ENCODE assay signal across 8 mouse cellular contexts in genomic region chr17:29081618-29082381, GRCm38 (mm10). TPM values are rescaled to one million over a fixed set of nuclear protein-coding genes. Genes with fewer than 3 reads are reported as not detected.
DNase-seq lines count a peak whose midpoint lies in the region; ATAC-seq lines count a peak whose summit lies in the region.

No protein-coding gene starts in this region.

- ATAC-seq in heart, embryonic 13.5 days (ENCODE audit: extremely low read depth, insufficient number of reproducible peaks, low FRiP score, low TSS enrichment), result no peak
- ATAC-seq in limb, embryonic 12.5 days (ENCODE audit: insufficient number of reproducible peaks, insufficient read depth, low FRiP score, low TSS enrichment, low read depth), result no peak
- ATAC-seq in neural tube, embryonic 13.5 days (ENCODE audit: low read depth), result peak; percentile 24; the same call in 1 of the 2 replicates

- peaks cover 29% of the 10 kb centered on the region for H3K27me3 ChIP-seq in heart, embryonic 13.5 days (replicated peaks)
- H3K27me3 ChIP-seq in erythroblast, embryonic 14.5 days (ENCODE audit: control insufficient read depth), result peaks cover 57% of the 10 kb centered on the region
- H3K27me3 ChIP-seq in limb, embryonic 12.5 days, result peaks cover 44% of the 10 kb centered on the region
- H3K27me3 ChIP-seq in neural tube, embryonic 13.5 days, result peaks cover 20% of the 10 kb centered on the region

- H3K36me3 ChIP-seq in heart, embryonic 13.5 days, result no peaks in the 10 kb centered on the region
- H3K36me3 ChIP-seq in erythroblast, embryonic 14.5 days (ENCODE audit: control insufficient read depth), result no peaks in the 10 kb centered on the region
- no peaks in the 10 kb centered on the region for H3K36me3 ChIP-seq in limb, embryonic 12.5 days
- H3K36me3 ChIP-seq in neural tube, embryonic 13.5 days, result no peaks in the 10 kb centered on the region

- WGBS in heart, embryonic 13.5 days, result 21% methylated on average over 21 of the region's 21 CpGs
- WGBS in limb, embryonic 12.5 days, result 4% methylated on average over 21 of the region's 21 CpGs
- 4% methylated on average over 21 of the region's 21 CpGs for WGBS in neural tube, embryonic 13.5 days

- intact Hi-C loops in heart, postnatal 10 days (cut with DNase I), result no loop called here

- peaks cover 41% of the 10 kb centered on the region for H3K4me1 ChIP-seq in heart, embryonic 13.5 days
- peaks cover 22% of the 10 kb centered on the region for H3K4me1 ChIP-seq in erythroblast, embryonic 14.5 days (ENCODE audit: control insufficient read depth)
- H3K4me1 ChIP-seq in limb, embryonic 12.5 days (replicated peaks), result peaks cover 24% of the 10 kb centered on the region
- peaks cover 36% of the 10 kb centered on the region for H3K4me1 ChIP-seq in neural tube, embryonic 13.5 days (replicated peaks)

- peak overlapping the region; percentile 63 for H3K9ac ChIP-seq in heart, embryonic 13.5 days
- no peak overlapping the region for H3K9ac ChIP-seq in limb, embryonic 12.5 days (replicated peaks)
- peak overlapping the region; percentile 60 for H3K9ac ChIP-seq in neural tube, embryonic 13.5 days

- H3K27ac ChIP-seq in heart, embryonic 13.5 days (replicated peaks), result no peak overlapping the region
- H3K27ac ChIP-seq in limb, embryonic 12.5 days, result no peak overlapping the region
- 0 out of 2 replicates have a peak overlapping the region, but pooled peaks have one; percentile 23 for H3K27ac ChIP-seq in neural tube, embryonic 13.5 days (replicated peaks)

- H3K4me2 ChIP-seq in heart, embryonic 13.5 days, result peak overlapping the region; percentile 55
- peak overlapping the region; percentile 39 for H3K4me2 ChIP-seq in limb, embryonic 12.5 days
- H3K4me2 ChIP-seq in neural tube, embryonic 13.5 days, result peak overlapping the region; percentile 40

- peak overlapping the region; percentile 22 for H3K4me3 ChIP-seq in heart, embryonic 13.5 days
- H3K4me3 ChIP-seq in erythroblast, embryonic 14.5 days (replicated peaks), result peak overlapping the region; percentile 7
- peak overlapping the region; percentile 12 for H3K4me3 ChIP-seq in limb, embryonic 12.5 days (replicated peaks)
- no peak overlapping the region for H3K4me3 ChIP-seq in neural tube, embryonic 13.5 days

- no peak for DNase-seq in heart, postnatal 10 days
- peak; percentile 44 to 61 for DNase-seq in CD8-positive naive resting alpha-beta T cell, adult 2 months (ENCODE audit: low read depth in 2 of 2, low spot score in 2 of 2)
- DNase-seq in cerebellum, postnatal 4 days (ENCODE audit: low spot score in 2 of 2), result no peak
- DNase-seq in layer of hippocampus, adult 9-10 months (ENCODE audit: low spot score), result no peak

- H3K9me3 ChIP-seq in heart, embryonic 13.5 days, result no peaks in the 10 kb centered on the region
- H3K9me3 ChIP-seq in erythroblast, embryonic 14.5 days (ENCODE audit: control insufficient read depth, low read length), result peaks cover 11% of the 10 kb centered on the region
- no peaks in the 10 kb centered on the region for H3K9me3 ChIP-seq in limb, embryonic 12.5 days
- no peaks in the 10 kb centered on the region for H3K9me3 ChIP-seq in neural tube, embryonic 13.5 days

RNA-seq across cellular contexts. Expression of gene Cdkn1a, which starts 9.0 kb away (rescaled TPM):
- polyA plus RNA-seq in heart, embryonic 13.5 days (2015; fragmentation: Nextera tagmentation; extraction: Ambion mirVana), result 38.5 and 52.3 TPM in 2 replicates
- total RNA-seq in heart, postnatal 10 days (2021), result 100 to 1,000 TPM in 1 of 2 experiments, 10 to 100 TPM in 1; 46.2 to 180 TPM
- polyA plus RNA-seq in erythroblast, embryonic 14.5 days (2012), result 5.0 and 6.4 TPM in 2 replicates
- polyA plus RNA-seq in limb, embryonic 12.5 days (2016; fragmentation: Nextera tagmentation; extraction: Ambion mirVana), result 54.1 and 59.9 TPM in 2 replicates
- 47.2 and 51.0 TPM in 2 replicates for polyA plus RNA-seq in neural tube, embryonic 13.5 days (2015; fragmentation: Nextera tagmentation; extraction: Ambion mirVana)

RNA-seq across cellular contexts. Expression of gene Rab44, which starts 32.1 kb away (rescaled TPM):
- polyA plus RNA-seq in heart, embryonic 13.5 days (2015; fragmentation: Nextera tagmentation; extraction: Ambion mirVana), result 0.18 and 0.35 TPM in 2 replicates
- under 1 TPM; 0.34 to 0.87 TPM for total RNA-seq in heart, postnatal 10 days (2021)
- 0.16 and 0.38 TPM in 2 replicates for polyA plus RNA-seq in erythroblast, embryonic 14.5 days (2012)
- polyA plus RNA-seq in limb, embryonic 12.5 days (2016; fragmentation: Nextera tagmentation; extraction: Ambion mirVana), result 0.14 and 0.26 TPM in 2 replicates
- polyA plus RNA-seq in neural tube, embryonic 13.5 days (2015; fragmentation: Nextera tagmentation; extraction: Ambion mirVana), result 0.11 TPM in 1 of 2 replicates, not detected in the other

RNA-seq across cellular contexts. Expression of gene Srsf3, which starts 49.4 kb away (rescaled TPM):
- polyA plus RNA-seq in heart, embryonic 13.5 days (2015; fragmentation: Nextera tagmentation; extraction: Ambion mirVana), result 321 and 347 TPM in 2 replicates
- total RNA-seq in heart, postnatal 10 days (2021), result 100 to 1,000 TPM; 152 to 159 TPM
- 3.2 and 16.8 TPM in 2 replicates for polyA plus RNA-seq in erythroblast, embryonic 14.5 days (2012)
- 798 and 826 TPM in 2 replicates for polyA plus RNA-seq in limb, embryonic 12.5 days (2016; fragmentation: Nextera tagmentation; extraction: Ambion mirVana)
- polyA plus RNA-seq in neural tube, embryonic 13.5 days (2015; fragmentation: Nextera tagmentation; extraction: Ambion mirVana), result 513 and 586 TPM in 2 replicates

Comparison
In these comparisons a context has a peak if more than half of its experiments do, and no peak if none do; other contexts are left out.
1. DNase-seq: peak in CD8-positive naive resting alpha-beta T cell, adult 2 months (2 of 2); none in heart, postnatal 10 days (0 of 2), cerebellum, postnatal 4 days (0 of 2) and layer of hippocampus, adult 9-10 months (single experiment).
2. RNA of gene Srsf3, which starts 49.4 kb away (polyA plus RNA-seq): 798 to 826 TPM in limb, embryonic 12.5 days, 513 to 586 TPM in neural tube, embryonic 13.5 days and 321 to 347 TPM in heart, embryonic 13.5 days; 3.2 to 16.8 TPM in erythroblast, embryonic 14.5 days; every median in the first group is over 10 times any median in the second.
3. Peak in every context shown above with its lines, with median percentiles within 50 percentile points of each other: H3K4me2 ChIP-seq.